Mouse (Mus musculus) left cerebral cortex, postnatal 25 days (tissue): ENCODE data around the gene N4bp1. TPM values are rescaled to one million over a fixed set of nuclear protein-coding genes. Genes with fewer than 3 reads are reported as not detected.

Experiments
- DNase-seq, 2 experiments: peaks; one replicate each; pipeline ENCODE4 v3.0.0; 2022; ENCODE audit warnings: low spot score in 2 of 2, mixed read lengths in 1 of 2
- intact Hi-C: fragments of 180-260 bp; cut with DNase I; formaldehyde crosslinking; loops from one replicate; pipeline ENCODE4 v1.15.1; 2025
- total RNA-seq, 2 experiments: library from RNA; stranded (reverse); gene quantifications; 2 replicates each; pipeline ENCODE4 v1.2.3; 2021

N4bp1 gene
- total RNA-seq, 2 experiments from 2014 or later: 33.5 to 34.0 TPM

DNA sequence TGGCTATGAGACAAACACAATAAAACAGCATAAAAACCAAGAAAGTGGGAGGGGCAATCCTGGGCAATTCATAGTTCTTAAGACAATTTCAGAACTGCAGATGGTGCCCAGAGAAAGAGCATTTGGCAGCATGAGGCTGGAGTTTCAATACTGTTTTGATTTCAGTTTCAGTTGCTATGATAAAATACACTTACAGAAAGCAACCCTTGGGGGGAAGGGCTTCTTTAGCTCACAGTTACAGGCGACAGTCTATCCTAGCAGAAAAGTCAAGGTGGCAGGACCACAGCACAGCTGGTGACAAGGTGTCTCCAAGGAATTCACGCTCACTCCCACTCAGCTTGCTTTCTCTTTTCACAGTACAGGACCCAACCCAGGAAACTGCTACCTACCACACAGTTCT is 14.3 kb downstream of the N4bp1 start:
- DNase-seq: no peak
- intact Hi-C loops: no loop called here

GRCm38 (mm10) chr8:86868041-86868440 is 17.0 kb downstream of the N4bp1 start:
- DNase-seq: no peak
- intact Hi-C loops: no loop called here

DNA sequence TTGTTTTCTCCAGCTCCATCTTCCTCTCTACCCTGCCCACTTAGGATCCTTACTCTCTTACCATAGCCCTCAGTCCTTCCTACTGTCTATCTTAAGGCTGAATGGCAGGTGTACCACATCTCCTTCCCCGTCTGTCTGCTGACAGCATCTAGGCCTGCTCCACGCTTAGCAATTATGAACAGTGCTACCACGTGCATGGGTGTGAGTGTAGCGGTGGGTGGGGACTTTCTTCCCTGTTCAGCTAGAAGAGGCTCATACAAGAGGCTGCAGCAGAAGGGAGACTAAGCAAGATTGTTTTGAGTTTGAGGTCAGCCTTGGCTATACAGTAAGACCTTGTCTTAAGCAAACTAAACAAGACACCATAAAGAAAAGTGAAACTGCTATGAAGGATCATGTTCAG is 20.3 kb downstream of the N4bp1 start:
- intact Hi-C loops: no loop called here

DNA sequence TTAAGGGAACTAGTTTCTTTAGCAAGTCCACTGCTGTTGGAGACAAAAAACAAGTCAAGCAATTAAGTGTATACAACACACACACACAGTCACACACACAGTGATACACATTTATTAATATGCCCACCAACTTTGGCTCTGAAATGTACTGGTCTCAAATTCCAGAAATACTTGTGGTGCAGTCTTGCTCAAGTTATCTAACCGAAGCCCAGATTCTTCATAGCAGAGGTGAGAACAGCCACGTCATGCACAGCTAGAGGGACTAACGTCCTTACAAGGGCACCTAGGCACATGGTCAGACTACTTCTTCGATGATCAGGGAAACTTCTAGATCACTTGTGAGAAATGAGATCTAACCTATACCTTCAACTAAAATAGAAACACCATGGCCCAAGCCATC is 22.2 kb downstream of the N4bp1 start:
- intact Hi-C loops: no loop called here
- DNase-seq: no peak

More for the DNA sequence above, 20.3 kb downstream of the N4bp1 start:
- DNase-seq: no peak

DNA sequence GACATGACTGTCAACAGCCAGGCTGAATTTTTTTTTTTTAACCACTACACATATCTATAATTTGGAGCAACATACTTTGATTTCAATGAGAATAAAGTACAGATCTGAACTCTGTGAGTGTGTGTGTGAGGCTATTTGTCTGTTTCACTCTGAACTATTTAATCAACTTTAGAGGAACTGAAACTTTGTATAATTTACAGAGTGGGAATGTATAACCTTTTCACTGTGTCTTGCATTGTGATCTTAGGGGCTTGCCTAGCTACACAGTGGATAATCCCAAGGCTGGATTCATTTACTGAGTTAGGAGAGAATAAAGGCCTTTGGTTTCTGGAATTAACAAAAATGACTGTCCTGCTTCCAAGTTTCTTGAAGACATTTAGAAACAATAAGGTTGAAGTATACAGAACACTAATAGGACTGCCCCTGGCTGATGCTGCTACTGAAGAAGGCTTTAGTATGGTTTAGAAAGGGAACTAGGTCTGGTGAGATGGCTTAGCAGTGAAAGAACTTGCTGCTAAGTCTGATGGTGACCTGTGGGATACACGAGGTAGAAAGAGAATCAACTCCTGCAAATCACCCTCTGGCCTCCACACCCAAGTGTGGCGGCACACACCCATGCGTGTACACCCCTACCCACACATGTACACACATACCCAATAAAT is 22.8 kb downstream of the N4bp1 start:
- DNase-seq: no peak
- intact Hi-C loops: no loop called here

DNA sequence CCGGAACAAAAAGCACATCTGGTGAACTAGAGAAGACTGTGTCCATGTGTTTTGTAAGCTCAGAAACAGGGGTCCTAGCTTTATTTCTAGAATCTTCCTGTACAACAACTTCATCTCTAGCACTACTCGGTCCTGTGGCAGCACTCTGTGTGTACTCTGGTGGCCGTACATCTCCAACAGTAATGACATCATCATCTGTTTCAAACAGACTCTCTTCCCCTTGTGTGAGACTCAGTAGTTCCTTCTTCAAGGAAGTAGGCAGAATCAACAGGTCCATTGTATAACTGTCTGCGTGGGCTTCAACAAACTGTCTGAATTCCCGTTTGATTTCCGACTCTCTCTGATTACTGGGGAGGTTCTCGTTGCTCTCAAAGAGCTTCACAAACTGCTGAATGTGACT is 23.5 kb downstream of the N4bp1 start:
- intact Hi-C loops: no loop called here
- no peak for DNase-seq

DNA sequence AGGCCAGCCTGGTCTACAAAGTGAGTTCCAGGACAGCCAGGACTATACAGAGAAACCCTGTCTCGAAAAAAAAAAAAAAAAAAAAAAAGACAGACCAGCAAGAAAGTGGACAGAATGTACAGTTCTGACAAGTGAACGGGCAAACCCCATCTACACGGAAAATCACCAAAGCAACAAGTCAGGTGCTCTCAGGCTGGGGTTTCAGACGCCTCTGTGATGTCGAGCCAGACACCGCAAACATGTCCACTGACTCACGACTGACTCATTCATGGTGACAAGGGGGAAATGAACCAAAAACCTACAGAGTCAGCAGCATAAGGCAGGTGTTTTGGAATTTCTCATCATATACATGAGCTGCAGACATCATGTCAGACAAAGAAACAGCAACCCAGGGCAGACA is 28.8 kb downstream of the N4bp1 start:
- intact Hi-C loops: no loop called here
- DNase-seq: peak in 1 of 2 experiments; percentile 46

- DNase-seq: no peak
- intact Hi-C loops: no loop called here
Observed at GRCm38 (mm10) chr8:86854686-86855085, 30.4 kb downstream of the N4bp1 start.

DNA sequence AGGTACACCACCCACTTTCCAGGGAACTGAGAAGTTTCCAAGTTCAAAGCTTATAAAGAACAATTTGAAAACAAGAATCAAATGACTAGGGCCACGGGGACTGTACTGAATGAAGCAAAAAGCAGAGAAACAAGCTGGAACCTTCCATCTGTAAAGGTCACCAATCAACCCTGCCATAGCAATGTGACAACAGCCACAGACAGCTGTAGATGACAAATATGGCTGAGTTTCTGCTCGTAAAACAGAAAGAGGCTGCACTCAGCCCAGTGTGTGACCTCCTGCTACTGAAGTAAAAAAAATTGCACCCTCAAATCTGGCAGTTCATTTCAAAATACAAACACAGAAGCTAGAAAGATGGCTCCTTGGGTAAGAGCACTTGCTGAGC is 31.1 kb downstream of the N4bp1 start:
- intact Hi-C loops: no loop called here
- no peak for DNase-seq

GRCm38 (mm10) chr8:86853266-86853988 is 31.6 kb downstream of the N4bp1 start:
- intact Hi-C loops: no loop called here
- peak in 1 of 2 experiments; percentile 35 for DNase-seq

DNA sequence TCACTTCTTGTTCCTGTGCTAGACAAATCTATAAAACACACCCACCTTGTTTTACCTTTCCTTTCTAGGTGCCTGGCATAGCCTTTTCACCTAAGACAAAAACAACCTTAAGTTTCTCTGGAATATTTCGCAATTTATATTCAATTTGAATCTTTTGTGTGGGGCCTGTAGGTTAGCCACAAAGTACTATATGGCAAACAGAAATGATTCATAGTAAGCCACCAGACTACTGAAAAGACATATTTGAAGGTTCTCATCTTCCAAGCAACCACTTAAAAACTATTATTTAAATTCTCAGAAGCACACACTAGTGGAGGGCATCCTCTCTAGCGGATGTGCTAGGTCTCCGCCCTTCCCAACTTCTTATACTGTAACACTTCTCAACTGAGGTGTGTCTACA is 32.6 kb downstream of the N4bp1 start:
- DNase-seq: no peak
- intact Hi-C loops: no loop called here

- DNase-seq: no peak
- intact Hi-C loops: no loop called here
Observed at GRCm38 (mm10) chr8:86848876-86849275, 36.2 kb downstream of the N4bp1 start.

DNA sequence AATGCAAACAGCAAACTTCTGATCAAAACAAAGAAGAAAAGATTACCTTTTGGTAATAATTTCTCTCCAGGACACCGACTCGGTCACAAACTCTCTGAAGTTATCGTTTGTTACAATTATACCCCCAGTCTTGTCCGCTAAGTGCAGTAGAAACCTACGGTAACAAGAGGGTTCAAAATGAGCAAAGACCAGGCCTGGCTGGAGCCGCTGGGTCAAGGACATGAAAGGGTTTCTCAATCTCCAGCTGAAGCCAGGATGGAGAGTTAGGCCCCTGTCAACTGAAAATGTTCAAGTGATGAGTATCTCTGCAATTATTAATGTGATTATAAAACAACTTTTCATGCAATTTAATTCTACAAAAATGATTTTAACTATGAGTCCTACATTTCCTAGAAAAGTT is 36.7 kb downstream of the N4bp1 start:
- intact Hi-C loops: no loop called here
- no peak for DNase-seq

GRCm38 (mm10) chr8:86847091-86847490 is 38.0 kb downstream of the N4bp1 start:
- intact Hi-C loops: no loop called here
- DNase-seq: no peak

GRCm38 (mm10) chr8:86845875-86846274 is 39.2 kb downstream of the N4bp1 start:
- intact Hi-C loops: no loop called here
- DNase-seq: peak in 1 of 2 experiments; percentile 43

DNA sequence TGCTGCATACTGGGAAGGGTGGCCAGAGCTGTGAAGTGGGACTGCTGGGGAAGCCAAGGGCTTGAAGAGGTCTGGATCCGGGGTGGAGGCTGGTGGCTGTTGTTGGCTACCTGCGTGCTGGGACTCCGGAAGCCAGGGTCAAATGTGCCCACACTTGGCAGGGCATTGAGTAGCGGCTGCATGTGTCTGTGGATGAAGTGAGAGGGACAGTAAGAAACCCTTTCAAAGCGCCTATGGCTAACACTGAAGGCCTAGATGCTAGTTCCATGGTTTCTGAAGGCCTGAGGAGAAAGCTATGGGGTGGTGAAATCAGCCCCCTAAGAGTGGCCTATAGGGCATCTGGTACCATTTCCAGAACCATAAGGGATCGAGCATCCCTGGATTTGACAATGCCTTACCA is 40.2 kb downstream of the N4bp1 start:
- no peak for DNase-seq
- intact Hi-C loops: loop anchor here (5.0 kb wide), 1 partner anchor 203 kb away; no protein-coding TSS in a partner anchor

GRCm38 (mm10) chr8:86843896-86844295 is 41.2 kb downstream of the N4bp1 start:
- intact Hi-C loops: loop anchor here (5.0 kb wide), 1 partner anchor 202 kb away; no protein-coding TSS in a partner anchor
- DNase-seq: peak; percentile 28 to 49

DNA sequence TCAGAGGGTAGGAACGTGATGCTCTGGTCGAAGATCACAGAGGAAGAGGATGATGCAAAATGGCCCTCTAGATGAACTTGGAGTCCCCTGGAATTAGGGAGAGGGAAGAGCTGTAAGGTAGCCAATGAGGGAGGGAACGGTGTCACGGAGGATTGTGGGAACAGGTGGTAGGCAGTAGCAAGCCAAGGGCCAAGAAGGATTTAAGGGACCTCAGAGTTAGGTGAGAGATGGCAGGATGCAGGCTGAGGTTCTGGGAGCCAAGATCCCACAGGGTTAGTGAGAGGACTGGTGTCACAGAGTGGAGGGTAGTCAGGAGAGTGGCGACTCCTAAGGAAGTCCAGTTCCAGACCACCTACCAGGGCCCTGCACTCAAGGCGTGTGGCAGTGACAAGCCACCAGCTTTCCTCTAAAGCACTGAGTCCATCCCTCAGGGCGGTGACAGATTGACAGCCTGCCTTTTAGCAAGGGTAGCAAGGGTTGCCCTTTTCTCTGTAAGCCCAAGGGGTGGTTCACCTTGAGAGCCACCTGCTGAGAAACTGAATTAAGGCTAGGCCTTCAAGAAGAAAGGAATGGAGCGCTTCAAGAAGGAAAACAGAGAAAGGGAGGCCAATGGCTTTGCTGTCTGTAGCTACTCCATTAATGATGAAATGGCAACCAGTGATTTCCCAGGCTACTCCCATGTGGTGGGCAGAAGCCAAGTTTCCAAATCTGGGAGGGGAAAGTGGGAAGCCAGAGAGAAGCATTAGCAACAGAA is 43.3 kb downstream of the N4bp1 start:
- intact Hi-C loops: loop anchor here (5.0 kb wide), 1 partner anchor 199 kb away; no protein-coding TSS in a partner anchor

GRCm38 (mm10) chr8:86840120-86840693 is 44.9 kb downstream of the N4bp1 start:
- DNase-seq: no peak
- intact Hi-C loops: loop anchor here (5.0 kb wide), 1 partner anchor 198 kb away; no protein-coding TSS in a partner anchor

More for the DNA sequence above, 43.3 kb downstream of the N4bp1 start:
- DNase-seq: no peak
